Comparison of ENCODE assay signal across 12 mouse cellular contexts in genomic region chr5:112796086-112796485, GRCm38 (mm10).
"Had no signal": no experiment of that assay in that cellular context is flagged by ENCODE, and none has a peak within 500 bp of the region (broad histone marks: within the 10 kb centered on the region; RNA-seq: fewer than 3 reads in every experiment).

No protein-coding gene starts in this region.

- ATAC-seq: intestine, embryonic 15.5 days; liver, embryonic 12.5 days had no signal

- H3K4me2 ChIP-seq: intestine, embryonic 15.5 days; kidney, embryonic 15.5 days; limb, embryonic 15.5 days; liver, embryonic 12.5 days; lung, embryonic 14.5 days had no signal

- DNase-seq: kidney, adult 2 months; kidney, postnatal 14 days; lung, embryonic 14.5 days; lung, postnatal 10 days; lung, postnatal 4 days; retina, postnatal 1 day; thymus, postnatal 4 days had no signal

- H3K4me1 ChIP-seq: intestine, embryonic 15.5 days; kidney, embryonic 15.5 days; limb, embryonic 15.5 days; liver, embryonic 12.5 days had no signal

- H3K27ac ChIP-seq: intestine, embryonic 15.5 days; kidney, embryonic 15.5 days; limb, embryonic 15.5 days; liver, embryonic 12.5 days had no signal

- H3K9me3 ChIP-seq: intestine, embryonic 15.5 days; kidney, embryonic 15.5 days; limb, embryonic 15.5 days; liver, embryonic 12.5 days had no signal

- H3K27me3 ChIP-seq: intestine, embryonic 15.5 days; kidney, embryonic 15.5 days; limb, embryonic 15.5 days; liver, embryonic 12.5 days had no signal

- H3K9ac ChIP-seq: intestine, embryonic 15.5 days; kidney, embryonic 15.5 days; limb, embryonic 15.5 days; liver, embryonic 12.5 days; lung, embryonic 14.5 days had no signal

- H3K4me3 ChIP-seq: intestine, embryonic 15.5 days; kidney, embryonic 15.5 days; limb, embryonic 15.5 days; liver, embryonic 12.5 days; myocyte had no signal

- H3K36me3 ChIP-seq: intestine, embryonic 15.5 days; kidney, embryonic 15.5 days; limb, embryonic 15.5 days; liver, embryonic 12.5 days had no signal
